Mouse (Mus musculus) right cerebral cortex, postnatal 14 days (tissue): Measurements from ENCODE around the gene Camk2g.

Experiments used
- DNase-seq: peaks from one replicate; pipeline ENCODE4 v3.0.0; 2022

Gene Camk2g

DNA sequence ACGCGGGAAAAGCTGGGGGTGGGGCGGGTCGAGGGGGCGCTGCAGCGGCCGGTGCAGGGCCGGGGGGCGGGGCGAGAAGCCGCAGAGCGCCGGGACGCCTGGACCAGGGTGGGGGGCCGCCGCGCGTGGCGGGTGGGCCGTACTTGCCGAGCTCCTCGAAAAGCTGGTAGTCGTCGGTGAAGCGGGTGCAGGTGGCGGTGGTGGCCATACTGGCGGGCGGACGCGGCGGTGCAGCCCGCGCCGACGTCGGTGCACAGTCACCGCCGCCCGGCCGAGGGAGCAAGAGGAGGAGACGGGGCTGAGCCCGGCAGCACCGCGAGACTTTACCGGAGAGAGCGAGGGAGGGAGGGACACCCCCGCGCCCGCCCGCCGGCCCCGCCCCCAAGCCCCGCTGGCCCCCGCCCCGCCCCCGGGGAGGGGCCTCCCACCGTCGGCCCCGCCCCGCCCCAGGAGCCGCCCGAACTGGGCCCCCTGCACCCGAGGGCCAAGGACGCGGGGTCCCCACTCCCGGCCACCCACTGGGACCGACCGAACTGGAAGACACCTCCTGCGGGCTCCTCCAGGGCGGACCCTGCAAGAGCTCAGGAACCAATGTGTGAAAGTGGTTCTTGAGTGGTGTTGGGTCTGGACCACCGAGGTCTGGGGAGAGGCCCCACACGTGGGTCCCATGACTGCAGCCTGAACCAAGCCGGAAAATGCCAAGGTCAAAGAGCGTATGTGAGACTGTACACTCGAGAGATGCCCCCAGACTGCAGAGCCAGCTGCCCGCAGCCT lies at the start of gene Camk2g:
TSS of gene Camk2g (minus strand) at position 331 of the 774 bp plus-strand sequence.
- DNase-seq, result peak; percentile 77

DNA sequence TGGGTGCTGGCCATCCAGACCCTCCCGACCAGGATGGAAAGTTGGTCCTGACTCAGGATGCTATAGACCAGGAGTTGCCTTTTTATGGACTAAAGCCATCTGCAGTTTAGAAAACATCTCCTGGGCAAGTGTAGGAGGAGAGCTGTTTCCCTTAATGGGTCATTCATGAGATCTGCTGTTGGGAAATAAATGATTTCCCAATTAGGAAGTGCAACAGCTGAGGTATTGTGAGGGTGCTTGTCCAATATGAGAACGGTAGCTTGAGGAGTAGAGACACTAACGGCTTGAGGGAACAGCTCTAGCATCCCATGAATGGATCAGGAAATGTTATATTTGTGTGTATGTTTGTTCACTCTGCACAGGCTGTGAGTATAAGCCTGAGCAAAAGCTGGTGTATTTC lies 48.7 kb upstream of the Camk2g start:
- no peak for DNase-seq

DNA sequence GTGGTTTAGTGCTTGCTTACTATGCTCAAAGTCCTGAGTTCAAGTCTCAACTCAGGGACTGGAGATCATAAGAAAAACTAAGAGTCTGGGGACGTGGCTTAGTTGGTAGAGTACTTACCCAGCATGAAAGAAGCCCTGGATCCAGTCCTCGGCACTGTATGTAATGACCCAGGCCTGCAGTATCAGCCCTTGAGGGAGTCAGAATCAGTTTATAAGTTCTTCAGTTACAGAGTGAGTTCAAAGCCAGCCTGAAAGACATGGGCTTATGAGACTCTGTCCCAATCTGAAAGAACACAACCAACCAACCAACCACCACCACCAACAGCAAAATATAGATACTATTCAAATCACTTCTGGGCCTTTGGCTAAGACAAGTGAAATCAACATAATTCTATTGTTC lies 47.6 kb upstream of the Camk2g start:
- no peak for DNase-seq

DNA sequence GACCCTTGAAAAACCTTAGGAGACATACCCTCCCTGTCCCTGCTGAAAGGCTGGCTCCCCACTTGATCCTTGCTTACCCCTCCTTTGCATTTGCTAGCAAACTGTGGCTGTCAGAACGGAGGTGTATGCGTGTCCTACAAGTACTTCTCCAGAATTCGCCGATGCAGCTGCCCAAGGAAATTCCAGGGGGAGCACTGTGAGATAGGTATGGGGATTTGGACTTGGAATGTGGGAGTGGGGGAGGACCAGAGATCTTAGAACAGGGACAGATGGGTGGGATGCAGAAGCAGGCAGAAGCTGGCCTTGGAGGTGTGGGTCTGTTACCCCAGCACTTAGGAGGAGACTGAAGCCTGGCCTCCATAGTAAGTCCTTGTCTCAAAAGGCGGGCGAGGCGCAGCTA lies 43.8 kb upstream of the Camk2g start:
- DNase-seq, result no peak

DNA sequence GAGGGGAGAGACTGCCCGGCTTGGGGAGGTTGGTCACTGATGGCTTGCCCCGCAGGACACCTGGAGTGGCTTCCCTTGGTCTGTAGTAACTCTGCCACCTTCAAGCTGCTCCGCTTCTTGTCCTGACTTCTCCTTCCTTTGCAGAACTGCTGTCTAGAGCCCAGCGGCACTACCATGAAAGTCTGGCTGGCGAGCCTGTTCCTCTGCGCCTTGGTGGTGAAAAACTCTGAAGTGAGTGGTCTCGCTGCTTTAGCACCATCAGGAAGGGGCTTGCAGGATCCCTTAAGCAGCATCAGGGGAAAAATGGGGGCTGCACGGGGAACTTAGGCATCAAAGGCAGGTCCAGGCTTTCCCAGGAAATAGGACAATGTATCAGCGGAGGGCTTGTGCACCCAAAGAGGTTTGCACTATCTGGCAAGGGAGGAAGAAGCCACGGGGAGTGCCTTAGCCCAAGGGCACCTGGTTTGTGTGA lies 43.1 kb upstream of the Camk2g start:
- DNase-seq, result no peak

DNA sequence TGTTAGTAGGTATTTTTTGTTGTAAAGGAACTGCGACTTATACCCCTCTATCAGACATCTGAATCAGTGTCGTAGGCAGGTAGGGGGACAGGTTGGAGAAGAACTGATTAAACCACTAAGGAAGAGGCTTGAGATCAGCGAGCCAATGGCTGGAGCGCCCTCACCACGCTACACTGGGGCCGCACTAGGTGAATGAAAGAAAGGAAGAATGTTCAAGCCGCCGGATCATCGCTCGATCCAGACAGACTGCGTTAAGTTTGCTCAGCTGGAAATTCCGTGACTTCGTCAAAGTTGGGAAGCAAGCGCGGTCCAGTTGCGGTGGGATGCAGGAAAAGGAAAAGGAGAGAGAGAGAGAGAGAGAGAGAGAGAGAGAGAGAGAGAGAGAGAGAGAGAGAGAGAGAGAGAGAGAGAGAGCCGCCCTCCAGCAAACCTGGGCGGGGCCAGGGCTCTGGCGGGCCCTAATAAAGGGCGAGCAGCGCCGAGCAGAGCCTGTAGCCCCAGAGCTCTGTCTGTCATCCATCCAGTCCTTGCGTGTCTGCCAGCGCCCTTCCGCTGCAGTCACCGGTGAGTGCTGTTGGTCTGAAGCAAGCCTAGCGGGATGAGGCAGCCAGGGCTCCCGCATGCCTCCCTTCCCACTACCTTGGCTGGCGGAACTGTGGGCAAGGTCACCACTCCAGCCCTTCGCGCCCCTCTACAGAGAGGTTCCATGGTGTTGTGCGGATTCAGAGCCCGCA lies 42.5 kb upstream of the Camk2g start, which contains the start of gene Plau:
TSS of gene Plau (plus strand) at position 490 of the 734 bp plus-strand sequence.
- DNase-seq, result peak; percentile 40

DNA sequence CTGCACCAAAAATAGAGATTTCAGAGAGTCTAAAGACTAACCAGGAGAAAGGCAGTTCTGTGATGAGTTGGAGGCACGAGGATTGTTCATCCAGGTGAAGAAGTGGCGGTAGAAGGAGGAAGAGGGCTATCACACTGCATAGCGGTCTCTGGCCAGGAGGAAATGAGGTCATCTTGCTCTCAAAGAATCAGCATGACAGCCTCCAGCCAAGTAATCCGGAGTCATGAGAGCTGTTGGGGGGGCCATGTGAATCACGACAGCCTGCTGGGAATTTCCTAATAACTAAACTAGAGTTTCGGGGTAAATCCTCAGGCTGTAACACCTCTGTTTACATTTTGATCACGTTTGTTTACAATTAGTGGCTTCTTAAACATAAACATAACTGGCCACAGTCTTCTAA lies 40.2 kb upstream of the Camk2g start:
- DNase-seq, result no peak

DNA sequence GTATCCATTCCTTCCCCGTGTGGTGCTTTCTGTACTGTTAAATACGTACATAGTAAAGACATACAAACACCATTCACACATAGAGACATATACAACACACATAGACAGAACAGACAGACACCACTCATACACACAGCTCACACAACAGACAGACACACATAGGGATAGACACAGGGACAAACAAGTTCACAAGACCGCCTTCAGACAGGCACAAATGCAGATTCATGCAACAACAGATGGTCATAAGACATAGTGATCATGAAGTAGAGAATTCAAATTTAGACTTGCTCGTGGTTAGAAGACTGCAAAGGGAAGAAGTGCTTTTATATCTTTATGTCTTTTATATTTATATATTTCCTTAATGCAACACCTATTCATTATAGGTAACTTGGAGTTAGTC lies 39.6 kb upstream of the Camk2g start:
- DNase-seq, result no peak

DNA sequence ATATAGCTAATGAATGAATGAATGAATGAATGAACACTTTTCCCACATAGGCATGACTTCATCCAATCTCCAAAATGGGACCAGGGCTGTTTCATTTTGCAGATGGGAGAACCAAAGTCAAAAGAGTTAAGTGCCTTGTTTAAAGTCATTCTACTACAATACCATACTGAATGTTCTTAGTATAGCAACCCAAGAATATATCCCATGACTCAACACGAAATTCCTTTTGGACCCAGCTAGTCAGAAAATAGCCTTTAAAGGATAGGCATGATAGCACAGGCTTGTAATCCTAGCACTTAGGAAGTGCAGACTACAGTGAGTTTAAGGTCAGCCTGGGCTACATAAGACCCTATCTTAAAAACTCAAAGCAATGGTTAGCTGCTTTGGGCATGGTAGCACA lies 38.0 kb upstream of the Camk2g start:
- DNase-seq, result no peak

DNA sequence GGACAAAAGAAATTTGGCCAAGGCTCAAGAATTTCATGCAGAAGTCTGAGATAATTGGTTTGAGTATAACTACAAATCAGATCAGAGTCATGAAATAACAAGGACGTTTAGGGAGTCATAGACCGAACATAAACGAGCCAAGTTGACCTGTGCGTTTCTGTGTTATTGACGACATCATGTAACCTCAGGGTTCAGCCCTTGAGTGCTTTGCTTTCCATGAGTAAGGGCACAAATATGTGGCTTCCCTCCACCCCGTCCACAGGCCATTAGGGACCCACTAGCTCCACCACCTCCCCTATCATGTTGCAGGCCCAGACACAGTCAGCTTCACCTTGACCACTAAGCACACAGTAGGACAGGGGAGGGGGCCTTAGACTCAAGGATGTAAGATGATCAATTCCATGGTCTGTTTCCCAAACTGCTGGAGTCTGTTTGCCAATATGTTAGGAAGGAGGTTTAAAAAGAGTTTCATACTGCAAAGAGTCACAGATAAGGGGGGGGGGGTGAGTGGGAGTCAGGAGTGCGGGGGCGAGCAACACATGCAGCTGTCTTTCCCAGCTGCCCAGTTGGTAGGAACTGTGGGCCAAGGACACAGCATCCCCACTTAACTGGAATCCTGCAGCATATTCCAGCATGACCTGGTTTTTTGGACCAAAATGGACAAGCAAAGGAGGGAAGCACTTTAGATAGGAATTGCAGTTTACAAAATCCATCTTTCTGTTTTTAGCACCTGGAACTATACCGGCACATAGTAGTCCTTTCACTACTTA lies 37.4 kb upstream of the Camk2g start:
- DNase-seq, result no peak

DNA sequence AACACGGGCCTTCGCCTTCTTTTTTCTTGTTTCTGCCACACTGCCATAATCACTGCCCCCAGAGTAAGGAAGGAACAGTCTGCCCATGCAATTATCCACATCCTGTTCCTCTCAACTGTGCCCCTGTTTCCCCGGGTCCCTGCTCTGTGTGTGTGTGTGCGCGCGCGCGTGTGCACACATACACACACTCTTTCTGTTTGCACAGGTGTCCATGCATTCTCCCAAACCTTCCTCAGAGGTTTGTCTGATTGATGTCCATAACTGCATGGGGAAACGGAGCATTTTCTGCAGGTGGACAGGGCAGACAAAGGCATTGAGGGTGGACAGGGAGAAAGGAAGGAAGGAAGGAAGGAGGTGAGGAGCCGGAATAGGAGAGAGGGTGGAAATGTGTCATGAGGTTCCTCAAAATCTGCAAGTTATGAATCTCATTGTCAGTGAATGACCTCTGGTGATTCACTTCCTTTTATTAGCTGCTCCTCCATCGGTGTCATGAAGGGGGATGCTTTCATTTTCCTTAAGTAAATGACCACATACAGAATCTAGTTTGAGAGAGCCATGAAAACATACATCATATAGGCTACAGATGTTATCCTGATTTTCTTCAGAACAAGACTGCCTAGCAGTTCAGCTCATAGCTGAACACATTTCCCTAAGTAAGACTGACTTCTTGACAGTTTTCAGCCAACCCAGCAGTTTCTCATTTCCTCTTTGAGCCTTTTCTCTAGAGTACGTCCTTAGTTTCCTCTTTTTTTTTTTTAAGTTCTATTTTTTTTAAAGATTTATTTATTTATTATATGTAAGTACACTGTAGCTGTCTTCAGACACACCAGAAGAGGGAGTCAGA lies 35.9 kb upstream of the Camk2g start:
- DNase-seq, result no peak

DNA sequence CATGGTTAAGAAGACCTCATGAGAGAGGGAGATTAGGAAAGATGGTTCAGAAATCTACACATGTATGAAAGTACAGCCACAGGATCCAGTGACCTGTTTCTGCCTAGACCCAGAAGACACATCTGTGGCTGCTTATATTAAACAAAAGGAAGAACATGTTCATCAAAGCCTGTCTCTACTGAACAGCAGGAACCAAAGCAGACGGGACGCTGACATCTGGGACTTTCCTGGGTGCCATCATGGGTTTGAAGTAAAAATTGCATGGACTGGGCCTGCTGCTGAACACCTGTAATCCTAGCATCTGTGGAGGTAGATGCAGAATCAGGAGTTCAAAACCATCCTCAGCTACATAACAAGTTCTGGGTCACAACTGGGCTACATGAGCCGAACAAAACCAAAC lies 34.6 kb upstream of the Camk2g start:
- no peak for DNase-seq

DNA sequence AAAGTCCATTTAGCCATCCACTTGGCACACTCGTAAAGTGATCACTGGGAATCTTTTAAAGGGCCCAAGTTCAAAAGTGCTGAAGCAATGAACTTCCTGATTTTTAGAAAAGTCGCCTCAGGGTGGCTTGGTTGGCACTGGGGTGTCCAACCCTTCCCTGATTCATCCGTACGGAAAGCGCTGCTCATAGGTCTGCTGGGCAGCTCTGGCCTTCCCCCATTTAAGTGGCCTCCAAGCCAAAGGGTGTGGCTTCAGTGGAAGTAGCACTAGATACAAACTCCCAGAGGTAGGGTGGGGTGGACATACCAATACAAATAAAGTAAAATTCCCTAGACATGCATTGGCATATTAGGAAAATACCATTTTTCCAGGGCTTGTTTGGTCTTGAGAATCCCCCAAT lies 33.6 kb upstream of the Camk2g start:
- no peak for DNase-seq

DNA sequence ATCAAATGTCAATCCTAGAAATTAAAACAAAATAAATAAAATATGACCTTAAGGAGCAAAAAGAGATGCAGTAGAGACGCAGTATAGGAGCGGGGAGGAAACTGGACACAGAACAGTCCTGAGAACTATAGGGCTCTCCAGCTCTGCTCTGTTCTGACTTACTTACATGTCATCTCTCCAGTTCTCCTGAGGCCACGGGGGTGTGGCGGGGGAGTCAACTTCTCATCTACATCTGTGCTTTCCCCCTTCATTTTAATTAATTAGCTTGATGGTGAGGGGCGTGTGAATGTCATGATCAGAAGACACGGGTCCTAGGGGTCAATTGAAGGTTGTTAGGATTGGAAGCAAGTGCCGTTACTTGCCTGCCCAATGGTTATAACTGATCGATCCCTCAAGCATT lies 33.2 kb upstream of the Camk2g start:
- DNase-seq, result no peak

DNA sequence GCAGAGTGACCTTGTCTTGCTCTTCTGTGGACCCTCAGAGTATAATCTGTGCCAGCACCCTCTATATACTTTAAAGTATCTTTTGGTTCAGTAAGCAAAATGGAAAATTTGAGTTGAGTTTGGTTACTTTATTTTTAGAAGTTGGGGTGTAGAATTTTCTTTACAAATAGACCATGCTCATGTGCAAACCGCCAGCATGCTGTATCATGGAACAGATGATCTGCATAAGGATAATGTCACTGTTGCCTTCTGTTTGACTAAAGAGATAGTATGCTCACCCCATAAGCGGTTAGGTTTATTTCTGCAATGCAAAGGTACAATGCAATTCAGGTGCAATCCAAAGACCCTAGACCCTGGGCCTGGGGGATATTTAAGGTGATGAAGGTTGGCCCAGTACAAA lies 31.6 kb upstream of the Camk2g start:
- no peak for DNase-seq

DNA sequence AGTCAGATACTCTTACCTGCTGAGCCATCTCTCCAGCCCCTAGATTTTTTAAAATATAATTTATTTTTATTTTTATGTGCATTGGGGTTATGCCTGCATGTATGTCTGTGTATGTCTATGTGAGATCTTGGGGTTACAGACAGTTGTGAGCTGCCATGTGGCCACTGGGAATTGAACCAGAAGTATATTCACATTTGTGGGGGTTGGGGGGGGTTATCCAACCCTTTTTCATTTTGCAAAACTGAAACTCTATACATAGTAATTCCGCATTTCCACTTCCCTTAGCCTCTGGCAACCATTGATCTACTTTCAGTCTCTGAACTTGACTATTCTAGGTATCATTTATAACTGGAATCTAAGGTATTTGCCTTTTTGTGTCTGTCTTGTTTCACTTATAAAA lies 30.6 kb upstream of the Camk2g start:
- DNase-seq, result no peak

DNA sequence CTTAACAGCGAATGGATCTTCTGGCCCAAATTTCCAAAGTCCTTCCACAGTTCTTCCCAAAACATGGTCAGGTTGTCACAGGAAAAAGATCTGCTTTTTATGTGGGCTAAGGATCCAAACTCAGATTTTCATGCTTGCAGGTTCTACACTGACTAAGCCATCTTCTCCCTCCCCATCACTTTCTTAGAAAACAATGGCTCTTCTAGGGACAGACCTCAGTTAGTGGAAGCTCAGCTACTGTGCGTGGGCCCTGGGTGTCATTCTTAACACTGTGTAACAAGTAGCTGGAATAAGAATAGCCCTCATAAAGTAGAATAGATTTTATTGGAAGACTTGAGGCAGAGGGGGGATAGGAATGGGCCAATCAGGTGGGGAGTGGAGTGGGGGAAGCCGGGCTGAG lies 21.6 kb upstream of the Camk2g start:
- no peak for DNase-seq

DNA sequence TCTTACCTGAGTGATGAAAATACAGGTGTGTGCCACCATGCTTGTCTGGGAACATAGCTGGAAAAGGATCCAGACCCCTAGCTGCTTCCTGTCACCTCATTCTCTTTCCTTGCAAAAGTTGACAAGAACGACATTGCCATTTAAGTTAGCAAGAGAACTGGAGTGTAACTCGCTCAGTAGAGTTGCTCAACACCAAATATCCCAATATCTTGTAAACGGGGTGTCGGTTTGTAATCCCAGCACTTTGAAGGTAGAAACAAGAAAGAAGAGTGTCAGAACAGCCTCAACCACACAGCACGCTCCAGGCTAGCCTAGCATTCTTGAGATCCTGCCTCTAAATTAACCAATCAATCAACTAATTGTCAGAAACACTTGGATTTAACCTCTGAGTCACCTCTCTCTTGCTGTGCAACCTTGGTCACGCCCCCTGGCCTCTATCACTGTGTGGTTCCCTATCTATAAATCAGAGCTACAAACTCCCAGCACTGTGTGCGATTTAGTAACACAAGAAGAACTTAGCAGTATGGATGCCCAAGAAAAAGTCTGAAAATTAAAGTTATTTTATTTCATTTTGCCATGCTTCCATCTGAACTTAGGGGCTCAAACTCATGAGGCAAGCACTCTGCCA lies 18.0 kb upstream of the Camk2g start:
- no peak for DNase-seq

DNA sequence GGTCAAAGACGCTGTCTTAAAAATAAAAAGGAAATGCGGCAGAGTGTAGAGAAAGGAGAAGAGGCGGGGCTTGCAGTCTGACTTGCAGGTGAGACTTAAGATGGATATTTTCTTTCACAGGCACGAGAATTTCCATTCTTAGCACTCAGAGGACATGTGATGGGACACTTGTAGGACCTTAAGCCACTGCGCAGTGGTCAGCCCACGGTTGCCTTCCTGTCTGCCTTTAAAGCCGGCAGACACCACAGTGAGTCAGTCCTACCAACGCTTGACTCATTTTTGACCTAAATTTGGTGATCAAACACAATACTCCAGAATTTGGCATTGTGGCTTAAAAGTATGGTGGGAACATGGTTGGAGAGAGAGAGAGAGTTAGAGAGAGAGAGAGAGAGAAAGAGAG lies 17.3 kb upstream of the Camk2g start:
- DNase-seq, result no peak

DNA sequence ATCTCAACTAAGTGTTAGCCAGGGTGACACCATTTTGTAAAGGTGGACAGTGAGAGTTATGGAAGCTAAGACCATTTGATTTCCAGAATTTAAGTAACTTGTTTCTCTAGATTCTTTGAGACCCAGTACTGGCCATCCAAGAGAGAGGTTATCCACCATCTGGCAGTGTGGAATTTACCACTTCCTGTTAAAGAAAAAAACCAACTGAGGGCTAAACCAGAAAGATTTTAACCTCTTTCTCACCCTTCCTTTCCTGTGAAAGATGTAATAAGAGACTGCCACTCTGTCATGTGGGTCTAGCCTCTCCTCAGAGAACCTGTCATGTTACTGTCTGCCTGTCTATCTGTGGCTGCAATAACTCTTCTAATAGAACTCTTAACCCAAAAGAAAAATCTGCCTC lies 15.9 kb upstream of the Camk2g start:
- DNase-seq, result no peak

DNA sequence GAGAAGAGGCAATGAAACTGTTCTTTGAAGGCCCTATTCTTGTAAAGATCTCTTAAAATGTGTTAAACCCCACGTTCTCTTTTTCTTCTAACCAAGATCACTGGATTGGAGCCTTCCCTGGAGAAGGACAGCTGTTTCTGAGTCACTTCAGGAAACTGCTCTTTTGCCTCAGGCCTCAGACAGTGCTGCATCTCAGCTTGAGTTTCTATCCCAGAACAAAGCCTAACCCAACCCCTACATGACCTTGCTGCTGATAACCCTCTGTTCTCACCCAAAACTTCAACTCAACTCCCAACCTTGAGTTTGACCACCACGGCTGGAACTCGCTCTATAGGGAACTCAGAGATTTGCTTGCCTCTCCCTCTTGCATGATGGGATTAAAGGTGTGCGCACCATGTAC lies 15.5 kb upstream of the Camk2g start:
- no peak for DNase-seq
